In genomic region chr11:117031249-117031648, GRCm38 (mm10) we compare ENCODE assay signal across 8 mouse cellular contexts.
DNase-seq lines count a peak whose midpoint lies in the region; ATAC-seq and TF ChIP-seq lines count a peak whose summit lies in the region.

No protein-coding gene starts in this region.

- no peak for TF ChIP-seq EP300 in liver, postnatal 0 days (IDR thresholded peaks at IDR 0.05; ENCODE audit: low read depth)

- H3K4me2 ChIP-seq in kidney, embryonic 15.5 days: no peak overlapping the region
- no peak overlapping the region for H3K4me2 ChIP-seq in intestine, embryonic 14.5 days (ENCODE audit: low read length)
- H3K4me2 ChIP-seq in liver, postnatal 0 days (ENCODE audit: low read depth, low read length): no peak overlapping the region

- H3K4me3 ChIP-seq in kidney, embryonic 15.5 days (replicated peaks): no peak overlapping the region
- H3K4me3 ChIP-seq in intestine, embryonic 14.5 days (ENCODE audit: low read depth, low read length): no peak overlapping the region
- H3K4me3 ChIP-seq in liver, postnatal 0 days (ENCODE audit: low read depth, low read length): no peak overlapping the region
- H3K4me3 ChIP-seq in cerebellum, adult 2 months (replicated peaks; ENCODE audit: insufficient read depth, low read depth, low read length): no peak overlapping the region

- H3K4me1 ChIP-seq in kidney, embryonic 15.5 days: peaks cover 28% of the 10 kb centered on the region
- peaks cover 11% of the 10 kb centered on the region; the same call in 1 of the 2 replicates for H3K4me1 ChIP-seq in intestine, embryonic 14.5 days (replicated peaks; ENCODE audit: control insufficient read depth, insufficient read depth, low read length)
- no peaks in the 10 kb centered on the region for H3K4me1 ChIP-seq in liver, postnatal 0 days (ENCODE audit: insufficient read depth)
- no peaks in the 10 kb centered on the region for H3K4me1 ChIP-seq in cerebellum, adult 2 months (ENCODE audit: control insufficient read depth, insufficient read depth, low read length)

- 40% methylated on average over 4 of the region's 4 CpGs for WGBS in kidney, embryonic 15.5 days
- WGBS in intestine, embryonic 14.5 days: 23% methylated on average over 4 of the region's 4 CpGs
- 26% methylated on average over 4 of the region's 4 CpGs for whole genome bisulfite sequencing in liver, postnatal 0 days (ENCODE audit: insufficient replicate concordance)
- 69% methylated on average over 4 of the region's 4 CpGs for WGBS in cerebellum, adult 2 months

- H3K27ac ChIP-seq in kidney, embryonic 15.5 days: no peak overlapping the region
- H3K27ac ChIP-seq in intestine, embryonic 14.5 days (ENCODE audit: low read depth): peak overlapping the region; percentile 17; the same call in 1 of the 2 replicates
- H3K27ac ChIP-seq in liver, postnatal 0 days (ENCODE audit: low read depth): no peak overlapping the region
- H3K27ac ChIP-seq in cerebellum, adult 2 months (ENCODE audit: insufficient read depth, low read length): no peak overlapping the region

- H3K9ac ChIP-seq in kidney, embryonic 15.5 days: no peak overlapping the region
- no peak overlapping the region for H3K9ac ChIP-seq in intestine, embryonic 14.5 days (ENCODE audit: low read length)
- H3K9ac ChIP-seq in liver, postnatal 0 days (replicated peaks): no peak overlapping the region

- DNase-seq in kidney, adult 18-20 months: peak; percentile 37
- DNase-seq in brain, embryonic 14.5 days (ENCODE audit: low read depth): peak; percentile 63
- DNase-seq in intestine, embryonic 14.5 days (ENCODE audit: low spot score): no peak
- DNase-seq in liver, postnatal 0 days: peak; percentile 34
- DNase-seq in adrenal gland, adult 2 months: no peak
- DNase-seq in adrenal gland, postnatal 14 days: no peak
- DNase-seq in cerebellum, adult 2 months: no peak

- no peaks in the 10 kb centered on the region for H3K9me3 ChIP-seq in kidney, embryonic 15.5 days (replicated peaks)
- H3K9me3 ChIP-seq in intestine, embryonic 14.5 days (ENCODE audit: control insufficient read depth, low read length): no peaks in the 10 kb centered on the region
- no peaks in the 10 kb centered on the region for H3K9me3 ChIP-seq in liver, postnatal 0 days (ENCODE audit: low read length)

- 0 out of 2 replicates have a peak, but pooled peaks cover 12% of the 10 kb centered on the region for H3K27me3 ChIP-seq in kidney, embryonic 15.5 days
- no peaks in the 10 kb centered on the region for H3K27me3 ChIP-seq in intestine, embryonic 14.5 days (replicated peaks; ENCODE audit: control insufficient read depth, insufficient read depth, low read length)
- H3K27me3 ChIP-seq in liver, postnatal 0 days (ENCODE audit: insufficient read depth, low read length): no peaks in the 10 kb centered on the region
- no peaks in the 10 kb centered on the region for H3K27me3 ChIP-seq in cerebellum, adult 2 months (ENCODE audit: control insufficient read depth, insufficient read depth, low read length)

- H3K36me3 ChIP-seq in kidney, embryonic 15.5 days: no peaks in the 10 kb centered on the region
- H3K36me3 ChIP-seq in intestine, embryonic 14.5 days (ENCODE audit: control insufficient read depth, insufficient read depth, low read length): no peaks in the 10 kb centered on the region
- no peaks in the 10 kb centered on the region for H3K36me3 ChIP-seq in liver, postnatal 0 days (replicated peaks; ENCODE audit: insufficient read depth, low read length)

- no peak for ATAC-seq in kidney, embryonic 15.5 days (replicated peaks; ENCODE audit: low FRiP score)
- ATAC-seq in intestine, embryonic 14.5 days (replicated peaks; ENCODE audit: low FRiP score, low TSS enrichment, low read depth): no peak
- ATAC-seq in liver, postnatal 0 days: peak; percentile 54; the same call in 1 of the 2 replicates

- no peak for TF ChIP-seq POLR2A in brain, embryonic 14.5 days (IDR thresholded peaks at IDR 0.05; ENCODE audit: borderline replicate concordance, extremely low read depth, insufficient read depth, insufficient read length, poor library complexity, severe bottlenecking)
- TF ChIP-seq POLR2A in cerebellum, adult 2 months (IDR thresholded peaks at IDR 0.05; ENCODE audit: borderline replicate concordance, insufficient read depth, low read length): no peak

- no peak for TF ChIP-seq CTCF in brain, embryonic 14.5 days (IDR thresholded peaks at IDR 0.05; ENCODE audit: borderline replicate concordance, extremely low read depth, insufficient read depth, insufficient read length)
- TF ChIP-seq CTCF in liver, postnatal 0 days (IDR thresholded peaks at IDR 0.05; ENCODE audit: low read depth): no peak
- TF ChIP-seq CTCF in cerebellum, adult 2 months (IDR thresholded peaks at IDR 0.05; ENCODE audit: borderline replicate concordance, insufficient read depth, low read depth, low read length): no peak

Comparison
In these comparisons a context has a peak if more than half of its experiments do, and no peak if none do; other contexts are left out.
1. DNase-seq: peak in kidney, adult 18-20 months (single experiment), brain, embryonic 14.5 days (single experiment) and liver, postnatal 0 days (single experiment); none in intestine, embryonic 14.5 days (single experiment), adrenal gland, adult 2 months (single experiment), adrenal gland, postnatal 14 days (single experiment) and cerebellum, adult 2 months (0 of 2).